Mouse (Mus musculus) C2C12 (cell line): ENCODE results near the gene Lrrc15.

Experiments used
- CEBPB ChIP-seq: IDR thresholded peaks from one replicate; pipeline ENCODE4 v1.6.1; 2011; ENCODE audit warnings: low read depth, mild to moderate bottlenecking, control low read depth, moderate library complexity
- CTCF ChIP-seq: IDR thresholded peaks from one replicate; pipeline ENCODE4 v1.5.1; 2011; ENCODE audit not compliant: control insufficient read depth, insufficient read depth, insufficient read length
- FOSL1 ChIP-seq: IDR thresholded peaks from one replicate; pipeline ENCODE4 v1.8.0; 2011; ENCODE audit warnings: mild to moderate bottlenecking, low read length; ENCODE audit not compliant: poor library complexity, insufficient read depth, severe bottlenecking
- MAX ChIP-seq: IDR thresholded peaks from one replicate; pipeline ENCODE4 v1.6.1; 2011; ENCODE audit warnings: mild to moderate bottlenecking, control low read depth
- MYOD1 ChIP-seq: IDR thresholded peaks from one replicate; pipeline ENCODE4 v1.6.1; 2011; ENCODE audit warnings: low read depth; ENCODE audit not compliant: control insufficient read depth, insufficient read length
- MYOG ChIP-seq: IDR thresholded peaks from one replicate; pipeline ENCODE4 v1.6.1; 2011; ENCODE audit not compliant: control insufficient read depth, insufficient read length; ENCODE audit errors: extremely low read depth
- USF1 ChIP-seq: IDR thresholded peaks from one replicate; pipeline ENCODE4 v1.6.1; 2011; ENCODE audit warnings: low read depth, mild to moderate bottlenecking, control low read depth, moderate library complexity

- TF ChIP-seq CTCF (no peak), CEBPB (no peak), MYOG (no peak), USF1 (no peak), MAX (no peak), MYOD1 (no peak), FOSL1 (no peak)
Measured at GRCm38 (mm10) chr16:30310647-30311046, 27.6 kb upstream of the Lrrc15 start, which contains the start of gene Gp5.
